Mouse (Mus musculus) CH12.LX (cell line): ENCODE results near the gene Ctc1. TPM values are rescaled to one million over a fixed set of nuclear protein-coding genes. Genes with fewer than 3 reads are reported as not detected.

Experiments
- DNase-seq: peaks from one replicate; pipeline ENCODE4 v3.0.0-alpha.2; 2013; ENCODE audit errors: extremely low read depth
- H3K27ac ChIP-seq: 2 replicates; pipeline ENCODE4 v1.5.1; 2012; ENCODE audit warnings: low read depth, mild to moderate bottlenecking, control low read depth, moderate library complexity; ENCODE audit not compliant: insufficient read depth
- H3K27me3 ChIP-seq: replicated peaks from 2 replicates; pipeline ENCODE3; 2012; ENCODE audit warnings: inconsistent platforms
- H3K36me3 ChIP-seq, 2 experiments: replicated peaks in 1 of 2; 2 replicates each; pipeline versions ENCODE3 to v1.6.1; 2012; ENCODE audit warnings: inconsistent platforms in 1 of 2, low read length in 1 of 2, mild to moderate bottlenecking in 1 of 2, mixed read lengths in 1 of 2, moderate library complexity in 1 of 2; ENCODE audit not compliant: control insufficient read depth in 1 of 2, insufficient read depth in 1 of 2
- H3K4me1 ChIP-seq, 2 experiments: 2 replicates each; pipeline ENCODE4 v1.6.1; 2012; ENCODE audit warnings: inconsistent platforms in 1 of 2, moderate library complexity in 1 of 2; ENCODE audit not compliant: insufficient read depth in 2 of 2, control insufficient read depth in 1 of 2
- H3K4me2 ChIP-seq: 2 replicates; pipeline ENCODE4 v1.6.1; 2012; ENCODE audit warnings: low read depth, mild to moderate bottlenecking, control low read depth; ENCODE audit not compliant: poor library complexity, insufficient read depth, severe bottlenecking
- H3K4me3 ChIP-seq, 3 experiments: fragments of 150-350 bp in 1 of 3; sonication (generic) in 1 of 3; replicated peaks in 1 of 3; 2 replicates each; pipeline versions ENCODE3 to v1.5.1; 2011 to 2012; ENCODE audit warnings: low read depth in 2 of 3, low read length in 2 of 3, mild to moderate bottlenecking in 2 of 3, moderate library complexity in 2 of 3, control low read depth in 1 of 3, improper control_type of control experiment in 1 of 3, inconsistent platforms in 1 of 3, mixed read lengths in 1 of 3; ENCODE audit not compliant: poor library complexity in 1 of 3
- H3K79me2 ChIP-seq: replicated peaks from 2 replicates; pipeline ENCODE4 v1.6.1; 2012; ENCODE audit warnings: mild to moderate bottlenecking, moderate library complexity; ENCODE audit not compliant: control insufficient read depth, poor library complexity, insufficient read depth, severe bottlenecking; ENCODE audit errors: extremely low read depth
- H3K9ac ChIP-seq: 2 replicates; pipeline ENCODE4 v1.6.1; 2012; ENCODE audit warnings: low read depth, mild to moderate bottlenecking, control low read depth, moderate library complexity; ENCODE audit not compliant: insufficient read depth
- H3K9me3 ChIP-seq: replicated peaks from 2 replicates; pipeline ENCODE3; 2012; ENCODE audit warnings: low read length, inconsistent platforms, mixed read lengths
- BHLHE40 ChIP-seq: IDR thresholded peaks from 2 replicates; pipeline ENCODE4 v1.6.1; 2011; ENCODE audit warnings: mild to moderate bottlenecking, low read depth, low read length, improper control_type of control experiment
- CHD2 ChIP-seq: IDR thresholded peaks from 2 replicates; pipeline ENCODE4 v1.6.1; 2011; ENCODE audit warnings: low read length, improper control_type of control experiment
- E2F4 ChIP-seq: IDR thresholded peaks from 2 replicates; pipeline ENCODE4 v1.6.1; 2011; ENCODE audit warnings: low read depth, low read length, improper control_type of control experiment; ENCODE audit not compliant: insufficient replicate concordance
- ELF1 ChIP-seq: IDR thresholded peaks from 2 replicates; pipeline ENCODE4 v1.6.1; 2014; ENCODE audit warnings: low read depth, mild to moderate bottlenecking, inconsistent platforms, low read length, improper control_type of control experiment
- EP300 ChIP-seq: IDR thresholded peaks from 2 replicates; pipeline ENCODE4 v1.6.1; 2011; ENCODE audit warnings: low read length, improper control_type of control experiment
- ETS1 ChIP-seq: conservative IDR thresholded peaks from 2 replicates; pipeline ENCODE4 v1.6.1; 2012; ENCODE audit warnings: low read depth, mild to moderate bottlenecking, inconsistent platforms, low read length, improper control_type of control experiment, moderate library complexity
- HCFC1 ChIP-seq: IDR thresholded peaks from 2 replicates; pipeline ENCODE4 v1.6.1; 2012; ENCODE audit warnings: low read depth, mild to moderate bottlenecking, inconsistent platforms, low read length, improper control_type of control experiment
- MAFK ChIP-seq: IDR thresholded peaks from 2 replicates; pipeline ENCODE4 v1.6.1; 2011; ENCODE audit warnings: low read length, improper control_type of control experiment; ENCODE audit not compliant: insufficient replicate concordance
- MAX ChIP-seq: IDR thresholded peaks from 2 replicates; pipeline ENCODE4 v1.6.1; 2011; ENCODE audit warnings: low read length, improper control_type of control experiment
- MAZ ChIP-seq: IDR thresholded peaks from 2 replicates; pipeline ENCODE4 v1.6.1; 2012; ENCODE audit warnings: low read depth, mild to moderate bottlenecking, inconsistent platforms, low read length, improper control_type of control experiment, moderate library complexity
- NELFE ChIP-seq: IDR thresholded peaks from 2 replicates; pipeline ENCODE4 v1.6.1; 2011; ENCODE audit warnings: low read depth, low read length, improper control_type of control experiment
- NRF1 ChIP-seq: IDR thresholded peaks from 2 replicates; pipeline ENCODE4 v1.6.1; 2014; ENCODE audit warnings: low read depth, mild to moderate bottlenecking, inconsistent platforms, low read length, improper control_type of control experiment, moderate library complexity
- RCOR1 ChIP-seq: conservative IDR thresholded peaks from 2 replicates; pipeline ENCODE4 v1.6.1; 2012; ENCODE audit warnings: low read depth, mild to moderate bottlenecking, inconsistent platforms, low read length, improper control_type of control experiment
- TCF12 ChIP-seq: IDR thresholded peaks from 2 replicates; pipeline ENCODE4 v1.6.1; 2014; ENCODE audit warnings: low read depth, mild to moderate bottlenecking, inconsistent platforms, low read length, improper control_type of control experiment
- UBTF ChIP-seq: IDR thresholded peaks from 2 replicates; pipeline ENCODE4 v1.6.1; 2012; ENCODE audit warnings: low read depth, mild to moderate bottlenecking, inconsistent platforms, low read length, improper control_type of control experiment, moderate library complexity
- USF1 ChIP-seq: IDR thresholded peaks from 2 replicates; pipeline ENCODE4 v1.6.1; 2014; ENCODE audit warnings: low read depth, mild to moderate bottlenecking, inconsistent platforms, low read length, improper control_type of control experiment
- dilution Hi-C: fragments of 300-500 bp; cut with MboI; formaldehyde crosslinking; loops from 2 replicates; pipeline ENCODE4 v1.14.3; 2020; ENCODE audit warnings: low sequenced_read_pairs; ENCODE audit not compliant: extremely low pct_unique_long_range_greater_than_20kb, extremely low pct_ligation_motif_present
- in situ Hi-C: fragments of 300-500 bp; cut with MboI; formaldehyde crosslinking; loops from 3 replicates; pipeline ENCODE4 v1.14.3; 2019; ENCODE audit warnings: low sequenced_read_pairs, low pct_ligation_motif_present, low pct_unique_long_range_greater_than_20kb, mixed read lengths
- polyA plus RNA-seq: library from polyadenylated mRNA; unstranded; fragments of >175 nt; gene quantifications from 2 replicates; pipeline ENCODE4 v1.2.1, GENCODE M21; 2012; ENCODE audit warnings: low read depth; ENCODE audit not compliant: insufficient read length
- total RNA-seq, 2 experiments: library from RNA; depleted of rRNA; stranded (reverse); fragments of 300-350 nt in 1 of 2; fragments of >200 nt in 1 of 2; gene quantifications; 2 replicates each; pipeline ENCODE4 v1.2.3; 2012 to 2014

Ctc1 gene
- total and polyA plus RNA-seq, 3 experiments, result 20.5 to 69.8 (median 44.8) TPM

DNA sequence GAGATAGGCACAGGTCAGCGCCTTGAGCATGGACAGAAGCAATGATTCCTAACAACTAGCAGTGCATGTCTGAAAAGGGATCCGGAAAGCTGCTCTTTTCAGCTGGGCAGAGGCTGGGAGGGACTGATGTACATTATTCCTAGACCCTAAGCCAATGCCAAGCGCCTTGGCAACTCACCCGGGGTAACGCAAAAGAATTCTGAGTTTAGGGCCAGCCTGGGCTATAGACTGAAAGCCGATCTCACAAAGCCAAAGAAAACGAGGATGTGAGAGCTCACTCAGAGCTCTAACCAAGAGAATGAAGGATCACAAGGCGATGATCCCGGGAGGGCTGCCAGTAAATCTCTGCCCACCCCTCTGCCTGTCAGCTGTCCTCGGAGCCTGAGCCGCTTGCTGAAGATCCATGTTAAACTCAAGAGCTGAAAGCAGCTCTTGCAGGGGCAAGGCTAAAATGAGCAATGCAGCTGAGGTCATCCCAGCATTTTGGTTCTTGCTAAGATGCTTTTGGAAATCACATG, 28.3 kb upstream of the Ctc1 start:
- Histone ChIP-seq H3K9ac (no peak overlapping the region), H3K36me3 (peaks cover 57 to 73% of the 10 kb centered on the region in 2 experiments), H3K4me3 (no peak overlapping the region), H3K27ac (no peak overlapping the region), H3K4me2 (no peak overlapping the region), H3K9me3 (no peaks in the 10 kb centered on the region), H3K4me1 (no peaks in the 10 kb centered on the region), H3K79me2 (no peaks in the 10 kb centered on the region), H3K27me3 (no peaks in the 10 kb centered on the region)
- dilution Hi-C loops (no loop called here), in situ Hi-C loops (no loop called here)
- TF ChIP-seq ELF1 (no peak), NRF1 (no peak), HCFC1 (no peak), NELFE (no peak), E2F4 (no peak)
- no peak for DNase-seq

DNA sequence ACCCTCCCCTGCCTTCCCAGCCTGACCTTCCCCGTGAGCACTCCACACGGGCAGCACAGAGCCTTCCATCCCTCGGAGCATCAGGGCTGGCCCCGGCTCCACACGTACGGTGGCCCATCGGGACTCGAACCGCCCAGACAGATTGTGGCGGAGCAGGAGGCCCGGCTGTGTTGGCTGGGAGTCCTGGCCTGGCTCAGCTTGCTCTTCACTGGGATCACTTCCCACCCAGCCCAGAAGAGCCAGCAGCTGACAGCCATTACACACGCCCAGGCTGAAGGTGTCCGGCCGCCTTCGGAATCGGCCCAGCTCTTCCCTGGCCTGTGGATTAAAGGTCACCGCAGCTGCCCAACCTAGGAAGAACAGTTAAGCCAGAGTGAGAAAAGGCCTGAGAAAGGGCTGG, 27.4 kb upstream of the Ctc1 start:
- Histone ChIP-seq H3K9ac (no peak overlapping the region), H3K4me2 (no peak overlapping the region)
- TF ChIP-seq RCOR1, result no peak
- TF ChIP-seq, all 38 proteins: peak for 0
- H3K27me3 ChIP-seq, result no peaks in the 10 kb centered on the region
- in situ Hi-C loops, result no loop called here
- H3K36me3 ChIP-seq, result peaks cover 66 to 83% of the 10 kb centered on the region in 2 experiments
- H3K27ac ChIP-seq, result no peak overlapping the region
- no peaks in the 10 kb centered on the region for H3K9me3 ChIP-seq
- no peak for DNase-seq
- dilution Hi-C loops, result no loop called here
- no peak overlapping the region for H3K4me3 ChIP-seq
- H3K4me1 ChIP-seq, result no peaks in the 10 kb centered on the region
- H3K79me2 ChIP-seq, result no peaks in the 10 kb centered on the region

DNA sequence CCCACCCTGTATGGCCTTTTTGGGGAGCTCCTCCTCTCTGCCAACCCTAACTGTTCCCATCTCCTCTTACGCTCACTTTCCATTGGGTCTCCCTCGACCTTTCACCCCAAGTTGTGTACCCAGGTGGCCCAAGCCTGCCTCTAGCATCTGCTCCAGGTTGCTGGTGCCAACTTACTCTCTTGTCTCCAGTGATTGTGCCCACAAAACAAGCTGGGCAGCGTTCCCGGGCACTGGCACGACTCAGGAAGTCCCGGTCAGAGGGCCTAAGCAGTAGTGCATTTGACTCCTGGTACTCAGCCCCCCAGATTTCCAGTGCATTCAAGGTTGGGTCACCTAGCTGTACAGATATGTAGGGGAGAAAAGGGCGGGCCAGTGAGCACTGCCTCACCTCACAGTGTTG, 22.6 kb upstream of the Ctc1 start:
- Histone ChIP-seq H3K27me3 (no peaks in the 10 kb centered on the region), H3K4me3 (no peak overlapping the region), H3K4me2 (no peak overlapping the region), H3K9me3 (no peaks in the 10 kb centered on the region), H3K79me2 (no peaks in the 10 kb centered on the region), H3K4me1 (no peaks in the 10 kb centered on the region), H3K9ac (no peak overlapping the region), H3K27ac (no peak overlapping the region), H3K36me3 (peaks cover 81 to 97% of the 10 kb centered on the region in 2 experiments)
- dilution Hi-C loops, result no loop called here
- DNase-seq, result no peak
- in situ Hi-C loops, result no loop called here
- TF ChIP-seq ETS1 (no peak), NELFE (no peak), USF1 (no peak), MAFK (no peak), UBTF (no peak), TCF12 (no peak), BHLHE40 (no peak), CHD2 (no peak), ELF1 (no peak), MAZ (no peak), EP300 (no peak), MAX (no peak)
